Mouse (Mus musculus) urinary bladder, postnatal 36 days (tissue): ENCODE results near the gene Jazf1.

Source experiments
- DNase-seq, 2 experiments: peaks; one replicate each; pipeline ENCODE4 v3.0.0; 2022; ENCODE audit warnings: low spot score in 2 of 2, mixed read lengths in 1 of 2

Jazf1 gene

GRCm38 (mm10) chr6:53067989-53068874 lies at the start of gene Jazf1:
TSS of gene Jazf1 (minus strand) at chr6:53068631.
- DNase-seq: peak; percentile 7 to 39

GRCm38 (mm10) chr6:53117855-53118254 lies 49.4 kb upstream of the Jazf1 start:
- DNase-seq: no peak

GRCm38 (mm10) chr6:53086879-53087278 lies 18.4 kb upstream of the Jazf1 start:
- no peak for DNase-seq

GRCm38 (mm10) chr6:53081241-53081640 lies 12.8 kb upstream of the Jazf1 start:
- DNase-seq: no peak

GRCm38 (mm10) chr6:53078671-53079070 lies 10.2 kb upstream of the Jazf1 start:
- peak in 1 of 2 experiments; percentile 49 for DNase-seq

- no peak for DNase-seq
Observed at GRCm38 (mm10) chr6:53071732-53072131, 3.3 kb upstream of the Jazf1 start.

GRCm38 (mm10) chr6:53069976-53070575 lies 1.6 kb upstream of the Jazf1 start:
- no peak for DNase-seq

- no peak for DNase-seq
Observed at GRCm38 (mm10) chr6:53068875-53069178, 396 bp upstream of the Jazf1 start.

- no peak for DNase-seq
Observed at GRCm38 (mm10) chr6:53067446-53067988, 914 bp downstream of the Jazf1 start.

GRCm38 (mm10) chr6:53066978-53067377 lies 1.5 kb downstream of the Jazf1 start:
- DNase-seq: no peak

- DNase-seq: no peak
Observed at GRCm38 (mm10) chr6:53064070-53064469, 4.4 kb downstream of the Jazf1 start.

- no peak for DNase-seq
Observed at GRCm38 (mm10) chr6:53054909-53055308, 13.5 kb downstream of the Jazf1 start.

- DNase-seq: no peak
Observed at GRCm38 (mm10) chr6:53045501-53045900, 22.9 kb downstream of the Jazf1 start.

GRCm38 (mm10) chr6:53038176-53038575 lies 30.3 kb downstream of the Jazf1 start:
- DNase-seq: no peak

- DNase-seq: no peak
Observed at GRCm38 (mm10) chr6:53034362-53035011, 33.9 kb downstream of the Jazf1 start.

- DNase-seq: peak; percentile 8 to 13
Observed at GRCm38 (mm10) chr6:53032730-53033484, 35.5 kb downstream of the Jazf1 start.

- no peak for DNase-seq
Observed at GRCm38 (mm10) chr6:53022069-53022468, 46.4 kb downstream of the Jazf1 start.

GRCm38 (mm10) chr6:53021081-53021480 lies 47.4 kb downstream of the Jazf1 start:
- DNase-seq: no peak

GRCm38 (mm10) chr6:53017357-53018205 lies 50.9 kb downstream of the Jazf1 start:
- no peak for DNase-seq
